Mouse (Mus musculus) left cerebral cortex, postnatal 4 days (tissue): ENCODE results near the gene Mecom. TPM values are rescaled to one million over a fixed set of nuclear protein-coding genes. Genes with fewer than 3 reads are reported as not detected.

Source experiments
- DNase-seq: peaks from one replicate; pipeline ENCODE4 v3.0.0-alpha.2; 2022
- intact Hi-C: fragments of 180-260 bp; cut with DNase I; formaldehyde crosslinking; loops from one replicate; pipeline ENCODE4 v1.15.1; 2025
- total RNA-seq, 2 experiments: library from RNA; stranded (reverse); gene quantifications; 2 replicates each; pipeline ENCODE4 v1.2.3; 2021

Mecom gene
- total RNA-seq, 2 experiments from 2014 or later, result 5.3 to 6.0 TPM

GRCm38 (mm10) chr3:30010889-30011288, 536.9 kb downstream of the Mecom start:
- intact Hi-C loops, result no loop called here
- DNase-seq, result no peak

DNA sequence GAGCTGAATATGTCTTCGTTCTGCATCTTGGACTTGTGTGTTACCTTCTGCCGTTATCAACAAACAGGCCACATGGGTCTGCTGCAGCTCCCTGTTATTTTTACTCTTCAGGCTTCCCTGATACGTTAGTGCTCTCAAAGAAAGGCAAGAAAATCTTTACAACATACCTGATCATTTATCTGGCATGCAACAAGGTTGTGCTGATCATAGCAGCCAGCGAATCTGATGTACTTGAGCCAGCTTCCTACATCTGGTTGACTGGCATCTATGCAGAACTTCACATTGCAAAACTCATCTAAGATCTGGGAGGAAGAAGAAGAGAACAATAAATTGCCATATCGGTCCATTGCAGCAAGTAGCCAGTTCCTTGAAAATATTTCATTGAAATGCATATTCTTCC, 538.2 kb downstream of the Mecom start:
- DNase-seq, result no peak
- intact Hi-C loops, result no loop called here

DNA sequence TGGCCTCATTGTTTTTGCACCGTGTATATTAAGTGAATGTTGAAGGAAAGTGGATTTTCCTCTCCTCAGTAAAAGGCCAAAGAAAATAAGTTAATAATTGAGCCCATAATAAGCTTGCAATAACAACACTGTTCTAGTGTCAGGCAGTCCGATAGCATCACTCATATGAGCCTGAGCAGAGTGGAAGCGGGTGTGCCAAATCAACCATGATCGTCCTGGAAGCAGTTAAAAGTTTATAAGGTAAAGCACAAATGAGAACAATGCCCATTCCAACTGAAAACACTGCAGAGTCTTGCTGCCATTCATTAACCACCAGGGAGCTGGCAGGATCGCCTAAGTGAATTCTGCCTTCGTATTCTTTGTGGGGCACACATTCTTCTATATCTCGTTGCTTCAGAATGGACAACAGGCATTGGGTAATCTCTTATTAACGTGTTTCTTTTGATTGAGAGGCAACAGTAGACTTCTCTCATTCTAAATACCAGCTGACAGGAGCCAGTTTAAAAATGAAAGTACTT, 542.9 kb downstream of the Mecom start:
- DNase-seq, result no peak
- intact Hi-C loops, result no loop called here

- no peak for DNase-seq
- intact Hi-C loops, result no loop called here
Observed at GRCm38 (mm10) chr3:30000260-30000659, 547.5 kb downstream of the Mecom start.

DNA sequence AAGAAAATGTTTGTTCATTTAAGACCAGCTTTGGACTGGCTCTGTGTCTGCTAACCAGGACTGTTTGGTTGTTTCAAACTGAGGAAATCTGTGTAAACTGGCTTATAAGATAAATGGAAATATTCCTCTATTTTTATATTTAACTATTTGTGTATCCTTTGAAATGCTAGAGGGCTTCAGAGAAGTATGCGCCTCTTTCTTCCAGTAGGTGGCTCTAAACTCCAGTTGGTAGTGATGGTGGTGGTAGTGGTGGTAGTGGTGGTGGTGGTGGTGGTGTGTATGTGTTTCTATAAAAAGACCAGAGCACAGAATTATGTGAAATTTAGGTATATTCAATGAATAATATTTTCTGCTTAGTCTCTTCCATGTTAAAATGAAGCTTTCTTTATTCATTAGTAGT, 548.8 kb downstream of the Mecom start:
- no peak for DNase-seq
- intact Hi-C loops, result no loop called here

- intact Hi-C loops, result no loop called here
- DNase-seq, result no peak
Observed at GRCm38 (mm10) chr3:29997068-29997467, 550.7 kb downstream of the Mecom start.

GRCm38 (mm10) chr3:29993346-29993745, 554.5 kb downstream of the Mecom start:
- intact Hi-C loops, result no loop called here
- no peak for DNase-seq

DNA sequence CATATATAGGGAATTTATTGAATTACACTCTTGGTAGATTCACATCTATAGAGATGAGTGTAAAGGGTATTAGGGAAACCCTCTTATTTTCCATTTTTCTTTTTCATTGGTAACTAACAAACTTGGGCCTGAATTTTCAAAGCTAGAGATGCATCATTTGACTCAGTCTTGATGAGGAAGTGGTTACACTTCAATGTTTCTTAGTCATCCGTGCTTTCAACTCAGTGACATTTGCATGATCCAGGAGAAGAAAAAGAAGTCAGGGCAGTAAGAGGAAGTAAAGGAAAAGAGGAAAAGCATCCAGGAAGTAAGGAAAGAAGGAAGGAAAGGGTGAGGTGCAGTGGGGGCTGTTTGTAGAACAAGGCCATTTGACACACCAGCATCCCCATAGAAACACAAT, 556.3 kb downstream of the Mecom start:
- DNase-seq, result no peak
- intact Hi-C loops, result no loop called here

GRCm38 (mm10) chr3:29984431-29984830, 563.4 kb downstream of the Mecom start:
- intact Hi-C loops, result no loop called here
- DNase-seq, result no peak

GRCm38 (mm10) chr3:29981259-29981910, 566.4 kb downstream of the Mecom start:
- no peak for DNase-seq
- intact Hi-C loops, result no loop called here

- no peak for DNase-seq
- intact Hi-C loops, result no loop called here
Observed at GRCm38 (mm10) chr3:29980531-29980930, 567.3 kb downstream of the Mecom start.

DNA sequence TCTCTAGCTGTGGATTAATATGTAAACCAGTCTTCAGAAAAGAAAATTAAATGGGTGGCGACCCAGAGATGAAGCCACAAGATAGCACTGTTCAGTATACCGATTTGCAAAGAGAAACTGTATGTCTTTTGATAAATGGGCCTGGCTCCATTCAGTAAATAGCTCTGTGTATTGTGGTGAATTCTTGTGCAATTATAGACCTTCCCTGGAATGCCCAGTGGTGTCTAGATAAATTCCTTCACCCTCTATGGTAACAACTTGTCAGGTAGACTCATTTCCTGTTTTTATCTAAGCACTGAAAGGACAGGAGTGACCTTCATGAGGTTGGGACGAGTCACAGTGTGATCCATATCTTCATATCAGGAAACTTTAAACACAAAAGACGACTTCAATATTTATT, 571.2 kb downstream of the Mecom start:
- intact Hi-C loops, result no loop called here
- DNase-seq, result no peak

DNA sequence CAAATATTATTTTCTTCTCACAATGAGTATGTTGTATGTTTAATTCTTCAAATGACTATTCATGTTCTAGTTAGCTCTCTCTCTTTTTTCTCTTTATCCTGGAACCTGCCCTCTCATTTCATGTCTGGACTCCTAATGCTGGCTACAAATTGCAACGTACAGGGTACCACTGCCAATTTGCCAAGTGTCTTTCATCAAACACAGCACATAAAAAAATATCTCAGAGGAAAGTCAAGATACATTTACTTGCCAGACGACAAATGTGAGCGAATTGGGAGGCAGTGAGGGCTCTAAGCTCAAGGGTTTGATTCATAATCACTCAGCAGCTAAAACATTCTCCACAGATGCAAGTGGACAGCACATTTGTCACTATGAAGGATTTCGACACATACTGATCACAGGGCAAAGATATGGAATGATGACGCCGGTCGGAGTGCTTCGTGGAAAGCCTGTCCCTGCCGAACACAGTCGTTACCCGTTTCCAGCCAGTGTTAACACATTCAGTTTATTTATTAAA, 579.3 kb downstream of the Mecom start:
- DNase-seq, result no peak
- intact Hi-C loops, result no loop called here

GRCm38 (mm10) chr3:29963953-29964352, 583.9 kb downstream of the Mecom start:
- no peak for DNase-seq
- intact Hi-C loops, result no loop called here

DNA sequence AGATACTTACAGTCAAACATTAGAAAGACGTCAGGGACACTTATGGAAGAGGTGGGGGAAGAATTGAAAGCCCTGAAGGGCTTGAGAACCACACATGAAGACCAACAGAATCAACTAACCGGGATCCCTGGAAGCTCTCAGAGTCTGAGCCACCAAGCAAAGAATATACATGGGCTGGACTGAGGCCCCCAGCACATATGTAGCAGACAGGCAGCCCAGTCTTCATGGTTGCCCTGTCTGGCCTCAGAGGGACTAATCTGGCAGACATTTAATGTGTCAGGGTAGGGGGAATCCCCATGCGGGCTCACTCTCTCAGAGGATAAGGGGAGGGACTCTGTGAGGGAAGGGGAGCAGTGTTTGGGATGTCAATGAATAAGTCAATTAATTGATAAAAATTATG, 584.4 kb downstream of the Mecom start:
- no peak for DNase-seq
- intact Hi-C loops, result no loop called here

- DNase-seq, result no peak
- intact Hi-C loops, result no loop called here
Observed at GRCm38 (mm10) chr3:29959051-29959450, 588.8 kb downstream of the Mecom start.

GRCm38 (mm10) chr3:29957365-29958236, 590.2 kb downstream of the Mecom start:
- intact Hi-C loops, result no loop called here
- DNase-seq, result no peak

- intact Hi-C loops, result no loop called here
- DNase-seq, result no peak
Observed at GRCm38 (mm10) chr3:29953269-29953668, 594.5 kb downstream of the Mecom start.

DNA sequence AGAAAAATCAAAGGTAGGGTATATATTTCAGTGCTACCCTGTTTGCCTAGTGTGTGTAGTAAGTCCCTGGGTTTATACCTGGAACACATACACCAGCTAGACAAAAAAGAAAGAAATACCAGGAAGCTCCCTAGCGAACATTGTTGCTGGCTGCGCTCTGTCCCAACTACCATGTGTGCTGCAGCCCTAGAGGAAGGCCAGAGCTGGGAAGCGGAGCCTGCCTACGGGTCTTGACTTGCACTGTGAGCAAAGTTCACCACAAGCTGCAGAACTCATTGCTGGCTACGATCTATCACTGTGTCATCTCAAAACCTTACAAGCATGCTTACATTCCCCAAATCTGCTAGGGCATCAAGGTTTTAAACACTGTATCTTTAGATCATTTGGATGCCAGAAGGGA, 597.0 kb downstream of the Mecom start:
- DNase-seq, result no peak
- intact Hi-C loops, result no loop called here

GRCm38 (mm10) chr3:29903596-29904308, 644.1 kb downstream of the Mecom start:
- intact Hi-C loops, result no loop called here
- DNase-seq, result peak; percentile 27
